ENCODE assay signal across 27 mouse cellular contexts in genomic region chr5:73216014-73216413, GRCm38 (mm10). TPM values are rescaled to one million over a fixed set of nuclear protein-coding genes. Genes with fewer than 3 reads are reported as not detected.
DNase-seq lines count a peak whose midpoint lies in the region; ATAC-seq and TF ChIP-seq lines count a peak whose summit lies in the region.
"Had no signal": no experiment of that assay in that cellular context is flagged by ENCODE, and none has a peak within 500 bp of the region (broad histone marks: within the 10 kb centered on the region; RNA-seq: fewer than 3 reads in every experiment).

No protein-coding gene starts in this region.

- H3K4me1 ChIP-seq in heart, embryonic 15.5 days (replicated peaks): peaks cover 19% of the 10 kb centered on the region
- H3K4me1 ChIP-seq in midbrain, embryonic 16.5 days (ENCODE audit: control insufficient read depth, insufficient read depth, low read length): no peaks in the 10 kb centered on the region
- H3K4me1 ChIP-seq in midbrain, embryonic 11.5 days (ENCODE audit: control insufficient read depth, insufficient read depth, low read length): no peaks in the 10 kb centered on the region
- no peaks in the 10 kb centered on the region for H3K4me1 ChIP-seq in stomach, postnatal 0 days (replicated peaks; ENCODE audit: control insufficient read depth, insufficient read depth)
- H3K4me1 ChIP-seq: embryonic facial prominence, embryonic 12.5 days; embryonic facial prominence, embryonic 15.5 days; hindbrain, embryonic 10.5 days; hindbrain, embryonic 13.5 days; intestine, embryonic 15.5 days had no signal

- TF ChIP-seq CTCF in stomach, postnatal 0 days (IDR thresholded peaks at IDR 0.05; ENCODE audit: low read depth): no peak

- no peak overlapping the region for H3K4me2 ChIP-seq in heart, embryonic 15.5 days
- H3K4me2 ChIP-seq in midbrain, embryonic 16.5 days (ENCODE audit: low read length): no peak overlapping the region
- no peak overlapping the region for H3K4me2 ChIP-seq in midbrain, embryonic 11.5 days
- no peak overlapping the region for H3K4me2 ChIP-seq in stomach, postnatal 0 days (replicated peaks; ENCODE audit: low read depth)
- H3K4me2 ChIP-seq: embryonic facial prominence, embryonic 12.5 days; embryonic facial prominence, embryonic 15.5 days; heart, embryonic 11.5 days; hindbrain, embryonic 13.5 days; intestine, embryonic 15.5 days had no signal

- 0 out of 2 replicates have a peak, but pooled peaks have one; percentile 53 for ATAC-seq in heart, embryonic 15.5 days (replicated peaks; ENCODE audit: insufficient number of reproducible peaks, insufficient read depth, low FRiP score, low read depth)
- peak; percentile 25; the same call in 1 of the 2 replicates for ATAC-seq in midbrain, embryonic 16.5 days
- ATAC-seq in midbrain, embryonic 11.5 days (ENCODE audit: low FRiP score): no peak
- peak; percentile 41 for ATAC-seq in megakaryocyte progenitor cell, adult 5-6 weeks (replicated peaks; ENCODE audit: poor library complexity)
- 0 out of 2 replicates have a peak, but pooled peaks have one; percentile 24 for ATAC-seq in stomach, postnatal 0 days (ENCODE audit: low FRiP score, low TSS enrichment)
- ATAC-seq: activated CD4-positive, CD25-positive, alpha-beta regulatory T cell, adult 4 months; CD4-positive, CD25-positive, alpha-beta regulatory T cell, adult 4 months; forebrain, embryonic 14.5 days; forebrain, postnatal 0 days; hindbrain, embryonic 16.5 days; intestine, embryonic 15.5 days had no signal

- H3K36me3 ChIP-seq in heart, embryonic 15.5 days: peaks cover 14% of the 10 kb centered on the region; the same call in 1 of the 2 replicates
- no peaks in the 10 kb centered on the region; the same call in 1 of the 2 replicates for H3K36me3 ChIP-seq in midbrain, embryonic 16.5 days (ENCODE audit: control insufficient read depth, insufficient read depth, low read length)
- H3K36me3 ChIP-seq in midbrain, embryonic 11.5 days (ENCODE audit: control insufficient read depth, insufficient read depth, low read length): 0 out of 2 replicates have a peak, but pooled peaks cover 6% of the 10 kb centered on the region
- H3K36me3 ChIP-seq in stomach, postnatal 0 days (ENCODE audit: control insufficient read depth, insufficient read depth, low read length): no peaks in the 10 kb centered on the region; the same call in 1 of the 2 replicates

- H3K9me3 ChIP-seq in heart, embryonic 15.5 days (replicated peaks): no peaks in the 10 kb centered on the region
- H3K9me3 ChIP-seq in midbrain, embryonic 16.5 days (replicated peaks; ENCODE audit: control insufficient read depth, low read length, poor library complexity, severe bottlenecking): no peaks in the 10 kb centered on the region
- no peaks in the 10 kb centered on the region for H3K9me3 ChIP-seq in midbrain, embryonic 11.5 days (ENCODE audit: control insufficient read depth, low read length)
- no peaks in the 10 kb centered on the region for H3K9me3 ChIP-seq in stomach, postnatal 0 days (ENCODE audit: control insufficient read depth, low read length)
- H3K9me3 ChIP-seq: embryonic facial prominence, embryonic 12.5 days; embryonic facial prominence, embryonic 15.5 days; hindbrain, embryonic 10.5 days; hindbrain, embryonic 13.5 days; intestine, embryonic 15.5 days had no signal

- WGBS in heart, embryonic 15.5 days: 70% methylated on average over 9 of the region's 9 CpGs
- WGBS in midbrain, embryonic 16.5 days: 92% methylated on average over 9 of the region's 9 CpGs
- 93% methylated on average over 9 of the region's 9 CpGs for WGBS in midbrain, embryonic 11.5 days
- WGBS in stomach, postnatal 0 days: 82% methylated on average over 9 of the region's 9 CpGs

- peak overlapping the region; percentile 75 for H3K27ac ChIP-seq in heart, embryonic 15.5 days
- no peak overlapping the region for H3K27ac ChIP-seq in midbrain, embryonic 16.5 days (ENCODE audit: low read length)
- no peak overlapping the region for H3K27ac ChIP-seq in midbrain, embryonic 11.5 days (ENCODE audit: low read depth, low read length)
- H3K27ac ChIP-seq in stomach, postnatal 0 days (replicated peaks): no peak overlapping the region
- H3K27ac ChIP-seq: embryonic facial prominence, embryonic 12.5 days; embryonic facial prominence, embryonic 15.5 days; gastrocnemius, adult 2 months; heart, adult 2 months; hindbrain, embryonic 10.5 days; hindbrain, embryonic 13.5 days; intestine, embryonic 15.5 days had no signal

- no peak overlapping the region for H3K9ac ChIP-seq in heart, embryonic 15.5 days
- no peak overlapping the region for H3K9ac ChIP-seq in midbrain, embryonic 16.5 days (ENCODE audit: low read depth, low read length)
- no peak overlapping the region for H3K9ac ChIP-seq in midbrain, embryonic 11.5 days (ENCODE audit: low read length)
- no peak overlapping the region for H3K9ac ChIP-seq in stomach, postnatal 0 days (ENCODE audit: low read length)
- H3K9ac ChIP-seq: embryonic facial prominence, embryonic 12.5 days; embryonic facial prominence, embryonic 15.5 days; forebrain, postnatal 0 days; hindbrain, embryonic 13.5 days; intestine, embryonic 15.5 days had no signal

- TF ChIP-seq EP300 in stomach, postnatal 0 days (optimal IDR thresholded peaks at IDR 0.05): no peak

- H3K4me3 ChIP-seq in heart, embryonic 15.5 days: no peak overlapping the region
- H3K4me3 ChIP-seq in midbrain, embryonic 16.5 days (ENCODE audit: low read depth, low read length): no peak overlapping the region
- H3K4me3 ChIP-seq in midbrain, embryonic 11.5 days (ENCODE audit: low read depth, low read length): no peak overlapping the region
- no peak overlapping the region for H3K4me3 ChIP-seq in stomach, postnatal 0 days (ENCODE audit: low read depth, low read length)
- H3K4me3 ChIP-seq: embryonic facial prominence, embryonic 12.5 days; embryonic facial prominence, embryonic 15.5 days; gastrocnemius, adult 2 months; heart, adult 2 months; hindbrain, embryonic 10.5 days; hindbrain, embryonic 13.5 days; intestine, embryonic 15.5 days had no signal

- no peak for DNase-seq in heart, adult 11 months
- no peak for DNase-seq in midbrain, embryonic 11.5 days (ENCODE audit: low spot score, missing footprints)
- no peak for DNase-seq in stomach, postnatal 0 days (ENCODE audit: low spot score)
- no peak for DNase-seq in ovary, postnatal 36 days (ENCODE audit: low spot score)
- DNase-seq: adrenal gland, adult 8-10 months; adrenal gland, postnatal 25 days; cerebellum, adult 18-20 months; cerebellum, adult 9-10 months; cerebellum, postnatal 14 days; forebrain, postnatal 0 days; gastrocnemius, adult 2 months; gastrocnemius, postnatal 14 days; heart, adult 2 months; kidney, adult 11 months had no signal

- no peaks in the 10 kb centered on the region for H3K27me3 ChIP-seq in heart, embryonic 15.5 days
- H3K27me3 ChIP-seq in midbrain, embryonic 16.5 days (ENCODE audit: control insufficient read depth, insufficient read depth, low read depth, low read length): no peaks in the 10 kb centered on the region
- no peaks in the 10 kb centered on the region for H3K27me3 ChIP-seq in midbrain, embryonic 11.5 days (ENCODE audit: control insufficient read depth, insufficient read depth, low read length)
- no peaks in the 10 kb centered on the region for H3K27me3 ChIP-seq in stomach, postnatal 0 days (ENCODE audit: control insufficient read depth, insufficient read depth, low read length)
- H3K27me3 ChIP-seq: embryonic facial prominence, embryonic 12.5 days; embryonic facial prominence, embryonic 15.5 days; hindbrain, embryonic 13.5 days; intestine, embryonic 15.5 days had no signal

RNA-seq across cellular contexts. Expression of gene Fryl, which starts 40.4 kb away (rescaled TPM):
- 25.7 and 28.4 TPM in 2 replicates for polyA plus RNA-seq in heart, embryonic 15.5 days (2015; fragmentation: Nextera tagmentation; extraction: Ambion mirVana)
- 40.0 and 47.5 TPM in 2 replicates for polyA plus RNA-seq in midbrain, embryonic 16.5 days (2015; fragmentation: Nextera tagmentation; extraction: Ambion mirVana)
- polyA plus RNA-seq in midbrain, embryonic 11.5 days (2014; fragmentation: Nextera tagmentation; extraction: Ambion mirVana): 39.0 and 42.5 TPM in 2 replicates
- total RNA-seq in megakaryocyte progenitor cell, adult 5-6 weeks (2015): 56.2 and 78.5 TPM in 2 replicates
- total RNA-seq in megakaryocyte progenitor cell, adult 5-6 weeks (2017): 74.2 and 76.4 TPM in 2 replicates
- 20.8 TPM in 2 replicates for polyA plus RNA-seq in stomach, postnatal 0 days (2015; fragmentation: Nextera tagmentation; extraction: Ambion mirVana)
